Mouse (Mus musculus): ENCODE results near the gene Snapin.

- TF ChIP-seq CTCF (IDR thresholded peaks at IDR 0.05; ENCODE audit: control insufficient read depth, insufficient read depth, insufficient replicate concordance, low read depth, low read length) (no peak), POLR2A (IDR thresholded peaks at IDR 0.05; ENCODE audit: control insufficient read depth, low read depth, low read length) (no peak)
Observed at GRCm38 (mm10) chr3:90537905-90538296, 47.1 kb upstream of the Snapin start.

All from testis, adult 2 months (tissue).